ENCODE assay signal across 8 mouse cellular contexts in the genomic region with DNA sequence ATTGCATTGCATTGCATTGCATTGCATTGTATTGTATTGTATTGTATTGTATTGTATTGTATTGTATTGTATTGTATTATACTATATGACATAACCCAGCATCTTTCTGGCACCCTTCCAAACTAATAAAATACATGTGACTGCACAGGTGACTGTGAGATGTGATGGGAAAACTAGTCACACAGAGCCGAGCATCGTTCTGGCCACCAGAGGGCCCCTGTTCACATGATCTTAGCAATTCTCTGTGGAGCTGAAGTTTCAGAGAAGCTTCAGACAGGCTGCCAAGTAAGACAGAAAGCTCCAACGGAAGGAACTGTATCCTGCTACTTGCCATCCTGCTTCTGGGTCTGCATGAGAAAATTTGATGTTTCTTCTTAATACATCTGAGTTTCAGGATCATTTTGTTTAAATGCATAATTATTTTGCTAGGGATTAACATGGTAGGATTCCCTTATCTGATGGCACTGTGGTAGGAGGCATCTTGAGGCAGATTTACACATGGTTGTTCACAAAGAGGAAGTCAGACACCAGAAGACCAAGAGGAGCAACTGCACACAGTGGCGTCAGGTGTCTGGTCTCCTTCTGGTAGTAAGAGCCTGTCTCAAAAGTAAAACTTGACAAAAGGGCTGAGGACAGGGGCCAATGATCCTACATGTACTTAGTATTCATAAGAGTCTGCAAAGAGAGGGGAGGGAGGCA.
DNase-seq lines count a peak whose midpoint lies in the region; ATAC-seq and TF ChIP-seq lines count a peak whose summit lies in the region.

No protein-coding gene starts in this region.

- no peak overlapping the region for H3K9ac ChIP-seq in heart, postnatal 0 days (replicated peaks; ENCODE audit: low read depth, low read length)

- no peaks in the 10 kb centered on the region for H3K4me1 ChIP-seq in heart, postnatal 0 days (ENCODE audit: control insufficient read depth, insufficient read depth)

- H3K4me2 ChIP-seq in heart, postnatal 0 days (ENCODE audit: low read depth, low read length), result no peak overlapping the region

- WGBS in heart, postnatal 0 days, result 17% methylated on average over 4 of the region's 4 CpGs

- ATAC-seq in heart, postnatal 0 days (ENCODE audit: insufficient read depth, low read depth), result no peak

- TF ChIP-seq CTCF in heart, postnatal 0 days (IDR thresholded peaks at IDR 0.05; ENCODE audit: low read depth), result peak; percentile 58

- DNase-seq in heart, postnatal 0 days (ENCODE audit: low spot score), result peak; percentile 16
- DNase-seq in heart, adult 9 months (ENCODE audit: low spot score in 2 of 2), result no peak
- DNase-seq in CD4-positive helper T cell, adult 2 months (ENCODE audit: low read depth, low spot score), result peak; percentile 1
- DNase-seq in brain, embryonic 18.5 days (ENCODE audit: low read depth, low spot score), result peak; percentile 12
- DNase-seq in frontal cortex, postnatal 10 days (ENCODE audit: low spot score in 2 of 2), result peak; percentile 29 to 30
- DNase-seq in left cerebral cortex, postnatal 4 days, result peak; percentile 57
- peak; percentile 77 for DNase-seq in retina, embryonic 14.5 days (ENCODE audit: low spot score)
- no peak for DNase-seq in gastrocnemius, adult 8-10 months (ENCODE audit: low spot score in 2 of 2)

- H3K9me3 ChIP-seq in heart, postnatal 0 days (replicated peaks; ENCODE audit: control insufficient read depth, low read length), result no peaks in the 10 kb centered on the region

- H3K27me3 ChIP-seq in heart, postnatal 0 days (ENCODE audit: control insufficient read depth, insufficient read depth, low read length), result no peaks in the 10 kb centered on the region; the same call in 1 of the 2 replicates

- H3K27ac ChIP-seq in heart, postnatal 0 days (ENCODE audit: low read depth), result no peak overlapping the region

- no peak overlapping the region for H3K4me3 ChIP-seq in heart, postnatal 0 days (ENCODE audit: low read depth, low read length)

- intact Hi-C loops in left cerebral cortex, postnatal 4 days (cut with DNase I), result loop anchor here (5.0 kb wide), 1 partner anchor 832 kb away; no protein-coding TSS in a partner anchor

- no peak for TF ChIP-seq EP300 in heart, postnatal 0 days (IDR thresholded peaks at IDR 0.05; ENCODE audit: low read depth)

- no peaks in the 10 kb centered on the region for H3K36me3 ChIP-seq in heart, postnatal 0 days (replicated peaks; ENCODE audit: control insufficient read depth, insufficient read depth, low read length)

Comparison
In these comparisons a context has a peak if more than half of its experiments do, and no peak if none do; other contexts are left out.
1. DNase-seq: peak in heart, postnatal 0 days (single experiment), CD4-positive helper T cell, adult 2 months (single experiment), brain, embryonic 18.5 days (single experiment), frontal cortex, postnatal 10 days (2 of 2), left cerebral cortex, postnatal 4 days (single experiment) and retina, embryonic 14.5 days (single experiment); none in heart, adult 9 months (0 of 2) and gastrocnemius, adult 8-10 months (0 of 2).